Mouse (Mus musculus): ENCODE data around the gene Gm11549. TPM values are rescaled to one million over a fixed set of nuclear protein-coding genes. Genes with fewer than 3 reads are reported as not detected.

The Gm11549 gene
- total and polyA plus RNA-seq, 3 experiments: not detected

- H3K4me1 ChIP-seq (ENCODE audit: control insufficient read depth in 1 of 2, insufficient read depth in 2 of 2): peaks cover 0 to 10% of the 10 kb centered on the region in 2 experiments; a peak in 2 of 4 replicates
- DNase-seq (ENCODE audit: extremely low read depth): no peak
- no peak overlapping the region for H3K4me2 ChIP-seq (ENCODE audit: insufficient read depth, low read depth, poor library complexity, severe bottlenecking)
- no peaks in the 10 kb centered on the region for H3K27me3 ChIP-seq (replicated peaks)
- TF ChIP-seq POLR2AphosphoS2 (IDR thresholded peaks at IDR 0.05; ENCODE audit: low read depth, low read length) (peak; percentile 88), HCFC1 (IDR thresholded peaks at IDR 0.05; ENCODE audit: low read depth, low read length) (no peak), ZKSCAN1 (IDR thresholded peaks at IDR 0.05; ENCODE audit: borderline replicate concordance, low read depth, low read length) (no peak), POLR2A (IDR thresholded peaks at IDR 0.05; ENCODE audit: low read depth, low read length) (0 out of 2 replicates have a peak, but pooled peaks have one; percentile 14), CHD2 (IDR thresholded peaks at IDR 0.05; ENCODE audit: low read length) (no peak), ELF1 (IDR thresholded peaks at IDR 0.05; ENCODE audit: low read depth, low read length) (no peak), USF2 (conservative IDR thresholded peaks at IDR 0.05; ENCODE audit: low read depth, low read length) (no peak)
- no peaks in the 10 kb centered on the region for H3K9me3 ChIP-seq (replicated peaks; ENCODE audit: low read length)
- H3K9ac ChIP-seq (ENCODE audit: insufficient read depth, low read depth): no peak overlapping the region
- no peak overlapping the region for H3K27ac ChIP-seq (ENCODE audit: insufficient read depth, low read depth)
- H3K4me3 ChIP-seq (replicated peaks in 1 of 3; ENCODE audit: low read depth in 2 of 3, low read length in 2 of 3, poor library complexity in 1 of 3): no peak overlapping the region
- dilution Hi-C loops (cut with MboI; ENCODE audit: extremely low pct_ligation_motif_present, extremely low pct_unique_long_range_greater_than_20kb, low sequenced_read_pairs): no loop called here
- H3K79me2 ChIP-seq (replicated peaks; ENCODE audit: control insufficient read depth, extremely low read depth, insufficient read depth, poor library complexity, severe bottlenecking): peaks cover 8% of the 10 kb centered on the region
- H3K36me3 ChIP-seq (replicated peaks in 1 of 2; ENCODE audit: control insufficient read depth in 1 of 2, insufficient read depth in 1 of 2, low read length in 1 of 2): peaks cover 52 to 91% of the 10 kb centered on the region in 2 experiments
- in situ Hi-C loops (cut with MboI; ENCODE audit: low pct_ligation_motif_present, low pct_unique_long_range_greater_than_20kb, low sequenced_read_pairs): no loop called here
Measured at GRCm38 (mm10) chr3:36563666-36564065, 42.1 kb upstream of the Gm11549 start.

- in situ Hi-C loops (cut with MboI; ENCODE audit: low pct_ligation_motif_present, low pct_unique_long_range_greater_than_20kb, low sequenced_read_pairs): no loop called here
- dilution Hi-C loops (cut with MboI; ENCODE audit: extremely low pct_ligation_motif_present, extremely low pct_unique_long_range_greater_than_20kb, low sequenced_read_pairs): no loop called here
- Histone ChIP-seq H3K4me1 (ENCODE audit: control insufficient read depth in 1 of 2, insufficient read depth in 2 of 2) (no peaks in the 10 kb centered on the region), H3K4me3 (replicated peaks in 1 of 3; ENCODE audit: low read depth in 2 of 3, low read length in 2 of 3, poor library complexity in 1 of 3) (no peak overlapping the region), H3K9ac (ENCODE audit: insufficient read depth, low read depth) (no peak overlapping the region), H3K36me3 (replicated peaks in 1 of 2; ENCODE audit: control insufficient read depth in 1 of 2, insufficient read depth in 1 of 2, low read length in 1 of 2) (peaks cover 55 to 90% of the 10 kb centered on the region in 2 experiments), H3K79me2 (replicated peaks; ENCODE audit: control insufficient read depth, extremely low read depth, insufficient read depth, poor library complexity, severe bottlenecking) (no peaks in the 10 kb centered on the region), H3K27me3 (replicated peaks) (no peaks in the 10 kb centered on the region), H3K27ac (ENCODE audit: insufficient read depth, low read depth) (no peak overlapping the region), H3K4me2 (ENCODE audit: insufficient read depth, low read depth, poor library complexity, severe bottlenecking) (no peak overlapping the region), H3K9me3 (replicated peaks; ENCODE audit: low read length) (no peaks in the 10 kb centered on the region)
- no peak for DNase-seq (ENCODE audit: extremely low read depth)
- no peak for TF ChIP-seq USF1 (IDR thresholded peaks at IDR 0.05; ENCODE audit: low read depth, low read length)
- no peak for TF ChIP-seq IRF4 (IDR thresholded peaks at IDR 0.05; ENCODE audit: low read depth, low read length)
- TF ChIP-seq ZKSCAN1 (IDR thresholded peaks at IDR 0.05; ENCODE audit: borderline replicate concordance, low read depth, low read length): no peak
- TF ChIP-seq SIN3A (IDR thresholded peaks at IDR 0.05; ENCODE audit: low read length): no peak
- no peak for TF ChIP-seq NELFE (IDR thresholded peaks at IDR 0.05; ENCODE audit: low read depth, low read length)
- no peak for TF ChIP-seq CTCF (conservative IDR thresholded peaks at IDR 0.05 in 1 of 2, IDR thresholded peaks at IDR 0.05 in 1 of 2; ENCODE audit: low read depth in 2 of 2, low read length in 2 of 2)
Measured at GRCm38 (mm10) chr3:36559606-36560005, 38.0 kb upstream of the Gm11549 start.

GRCm38 (mm10) chr3:36557601-36558000 is 36.0 kb upstream of the Gm11549 start:
- Histone ChIP-seq H3K36me3 (replicated peaks in 1 of 2; ENCODE audit: control insufficient read depth in 1 of 2, insufficient read depth in 1 of 2, low read length in 1 of 2) (peaks cover 54 to 80% of the 10 kb centered on the region in 2 experiments), H3K4me2 (ENCODE audit: insufficient read depth, low read depth, poor library complexity, severe bottlenecking) (no peak overlapping the region)
- dilution Hi-C loops (cut with MboI; ENCODE audit: extremely low pct_ligation_motif_present, extremely low pct_unique_long_range_greater_than_20kb, low sequenced_read_pairs): no loop called here

More at GRCm38 (mm10) chr3:36557601-36558000, 36.0 kb upstream of the Gm11549 start:
- Histone ChIP-seq H3K4me3 (replicated peaks in 1 of 3; ENCODE audit: low read depth in 2 of 3, low read length in 2 of 3, poor library complexity in 1 of 3) (no peak overlapping the region), H3K27me3 (replicated peaks) (no peaks in the 10 kb centered on the region), H3K79me2 (replicated peaks; ENCODE audit: control insufficient read depth, extremely low read depth, insufficient read depth, poor library complexity, severe bottlenecking) (peaks cover 10% of the 10 kb centered on the region), H3K27ac (ENCODE audit: insufficient read depth, low read depth) (no peak overlapping the region), H3K9ac (ENCODE audit: insufficient read depth, low read depth) (no peak overlapping the region), H3K9me3 (replicated peaks; ENCODE audit: low read length) (no peaks in the 10 kb centered on the region), H3K4me1 (ENCODE audit: control insufficient read depth in 1 of 2, insufficient read depth in 2 of 2) (peaks cover 0 to 4% of the 10 kb centered on the region in 2 experiments; a peak in 1 of 4 replicates)
- in situ Hi-C loops (cut with MboI; ENCODE audit: low pct_ligation_motif_present, low pct_unique_long_range_greater_than_20kb, low sequenced_read_pairs): no loop called here
- TF ChIP-seq PAX5 (IDR thresholded peaks at IDR 0.05; ENCODE audit: low read length) (no peak), MXI1 (IDR thresholded peaks at IDR 0.05; ENCODE audit: low read depth, low read length) (no peak), IRF4 (IDR thresholded peaks at IDR 0.05; ENCODE audit: low read depth, low read length) (no peak), MAX (IDR thresholded peaks at IDR 0.05; ENCODE audit: low read length) (no peak), SMC3 (IDR thresholded peaks at IDR 0.05; ENCODE audit: low read depth, low read length) (no peak), POLR2AphosphoS2 (IDR thresholded peaks at IDR 0.05; ENCODE audit: low read depth, low read length) (no peak), CTCF (conservative IDR thresholded peaks at IDR 0.05 in 1 of 2, IDR thresholded peaks at IDR 0.05 in 1 of 2; ENCODE audit: low read depth in 2 of 2, low read length in 2 of 2) (no peak), ZNF384 (IDR thresholded peaks at IDR 0.05; ENCODE audit: low read depth, low read length) (no peak), E2F4 (IDR thresholded peaks at IDR 0.05; ENCODE audit: insufficient replicate concordance, low read depth, low read length) (no peak), HCFC1 (IDR thresholded peaks at IDR 0.05; ENCODE audit: low read depth, low read length) (no peak), ZMIZ1 (IDR thresholded peaks at IDR 0.05; ENCODE audit: low read depth, low read length) (no peak), EP300 (IDR thresholded peaks at IDR 0.05; ENCODE audit: low read length) (no peak)
- DNase-seq (ENCODE audit: extremely low read depth): no peak

Data from CH12.LX (cell line).